ENCODE assay signal across 10 mouse cellular contexts in the genomic region with DNA sequence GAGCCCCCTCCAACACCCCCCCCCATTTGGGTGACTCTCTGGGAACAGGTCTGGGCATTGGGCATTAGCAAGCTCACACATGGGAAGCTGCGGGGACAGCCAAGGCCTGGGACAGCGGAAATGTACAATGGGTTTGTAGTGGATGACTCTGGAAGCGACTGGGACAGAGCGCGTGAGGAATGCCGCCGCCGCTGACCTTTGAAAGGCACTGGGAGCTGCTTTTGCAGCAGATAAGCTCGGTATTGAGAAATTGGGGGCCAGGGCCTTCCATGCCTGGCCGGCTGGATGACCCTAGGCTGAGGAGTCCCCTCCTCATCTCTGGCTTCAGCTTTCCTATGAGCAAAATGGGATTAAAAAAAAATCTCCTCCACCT. TPM values are rescaled to one million over a fixed set of nuclear protein-coding genes. Genes with fewer than 3 reads are reported as not detected.
DNase-seq lines count a peak whose midpoint lies in the region; ATAC-seq lines count a peak whose summit lies in the region.
"Had no signal": no experiment of that assay in that cellular context is flagged by ENCODE, and none has a peak within 500 bp of the region (broad histone marks: within the 10 kb centered on the region; RNA-seq: fewer than 3 reads in every experiment).

No protein-coding gene starts in this region.

- WGBS in midbrain, embryonic 10.5 days = 25% methylated on average over 10 of the region's 10 CpGs
- 24% methylated on average over 10 of the region's 10 CpGs for WGBS in midbrain, embryonic 16.5 days
- 50% methylated on average over 10 of the region's 10 CpGs for WGBS in embryonic facial prominence, embryonic 14.5 days
- WGBS in limb, embryonic 10.5 days = 66% methylated on average over 10 of the region's 10 CpGs
- 42% methylated on average over 10 of the region's 10 CpGs for WGBS in stomach, embryonic 16.5 days

- peak; percentile 46 for DNase-seq in midbrain, embryonic 10.5 days (ENCODE audit: low spot score)
- DNase-seq in embryonic facial prominence, embryonic 14.5 days (ENCODE audit: low spot score) = no peak
- DNase-seq in limb, embryonic 10.5 days (ENCODE audit: low spot score) = no peak
- no peak for DNase-seq in urinary bladder, postnatal 36 days (ENCODE audit: low spot score in 2 of 2)
- no peak for DNase-seq in gastrocnemius, adult 18-20 months (ENCODE audit: low spot score)
- no peak for DNase-seq in retina, postnatal 1 day

- peaks cover 30% of the 10 kb centered on the region for H3K36me3 ChIP-seq in midbrain, embryonic 10.5 days
- H3K36me3 ChIP-seq in midbrain, embryonic 16.5 days (ENCODE audit: control insufficient read depth, insufficient read depth, low read length) = no peaks in the 10 kb centered on the region
- H3K36me3 ChIP-seq in embryonic facial prominence, embryonic 14.5 days (ENCODE audit: control insufficient read depth, insufficient read depth, low read length) = no peaks in the 10 kb centered on the region
- peaks cover 34% of the 10 kb centered on the region for H3K36me3 ChIP-seq in limb, embryonic 10.5 days
- no peaks in the 10 kb centered on the region for H3K36me3 ChIP-seq in stomach, embryonic 16.5 days (ENCODE audit: control insufficient read depth, insufficient read depth, low read length)
- H3K36me3 ChIP-seq: neural tube, embryonic 13.5 days had no signal

- H3K4me1 ChIP-seq in midbrain, embryonic 10.5 days = peaks cover 81% of the 10 kb centered on the region
- H3K4me1 ChIP-seq in midbrain, embryonic 16.5 days (ENCODE audit: control insufficient read depth, insufficient read depth, low read length) = peaks cover 27% of the 10 kb centered on the region
- H3K4me1 ChIP-seq in embryonic facial prominence, embryonic 14.5 days (ENCODE audit: control insufficient read depth, insufficient read depth, low read length) = peaks cover 32% of the 10 kb centered on the region
- peaks cover 78% of the 10 kb centered on the region for H3K4me1 ChIP-seq in limb, embryonic 10.5 days
- peaks cover 62% of the 10 kb centered on the region for H3K4me1 ChIP-seq in stomach, embryonic 16.5 days (ENCODE audit: control insufficient read depth, insufficient read depth, low read length)

- no peak overlapping the region for H3K4me2 ChIP-seq in midbrain, embryonic 16.5 days (ENCODE audit: low read length)
- H3K4me2 ChIP-seq in embryonic facial prominence, embryonic 14.5 days (ENCODE audit: low read depth, low read length) = peak overlapping the region; percentile 15; the same call in 1 of the 2 replicates
- no peak overlapping the region for H3K4me2 ChIP-seq in stomach, embryonic 16.5 days (ENCODE audit: low read depth, low read length)
- H3K4me2 ChIP-seq: neural tube, embryonic 13.5 days had no signal

- peak overlapping the region; percentile 26 for H3K4me3 ChIP-seq in midbrain, embryonic 10.5 days
- H3K4me3 ChIP-seq in midbrain, embryonic 16.5 days (ENCODE audit: low read depth, low read length) = no peak overlapping the region
- no peak overlapping the region for H3K4me3 ChIP-seq in embryonic facial prominence, embryonic 14.5 days (ENCODE audit: low read depth, low read length)
- H3K4me3 ChIP-seq in limb, embryonic 10.5 days = no peak overlapping the region
- no peak overlapping the region for H3K4me3 ChIP-seq in stomach, embryonic 16.5 days (replicated peaks; ENCODE audit: low read length)
- H3K4me3 ChIP-seq: erythroblast, embryonic 14.5 days; neural tube, embryonic 13.5 days had no signal

- H3K27me3 ChIP-seq in midbrain, embryonic 10.5 days (ENCODE audit: low read depth, poor library complexity, severe bottlenecking) = peaks cover 28% of the 10 kb centered on the region
- H3K27me3 ChIP-seq in midbrain, embryonic 16.5 days (ENCODE audit: control insufficient read depth, insufficient read depth, low read depth, low read length) = no peaks in the 10 kb centered on the region
- no peaks in the 10 kb centered on the region for H3K27me3 ChIP-seq in embryonic facial prominence, embryonic 14.5 days (replicated peaks; ENCODE audit: control insufficient read depth, insufficient read depth, low read length)
- peaks cover 11% of the 10 kb centered on the region for H3K27me3 ChIP-seq in limb, embryonic 10.5 days (ENCODE audit: low read depth, poor library complexity, severe bottlenecking)
- no peaks in the 10 kb centered on the region for H3K27me3 ChIP-seq in stomach, embryonic 16.5 days (ENCODE audit: control insufficient read depth, insufficient read depth, low read length)
- H3K27me3 ChIP-seq: neural tube, embryonic 13.5 days had no signal

- H3K9ac ChIP-seq in midbrain, embryonic 16.5 days (ENCODE audit: low read depth, low read length) = no peak overlapping the region
- no peak overlapping the region for H3K9ac ChIP-seq in embryonic facial prominence, embryonic 14.5 days (ENCODE audit: low read depth, low read length)
- peak overlapping the region; percentile 34; the same call in 1 of the 2 replicates for H3K9ac ChIP-seq in stomach, embryonic 16.5 days (ENCODE audit: low read length)
- H3K9ac ChIP-seq: neural tube, embryonic 13.5 days had no signal

- H3K27ac ChIP-seq in midbrain, embryonic 10.5 days (replicated peaks) = peak overlapping the region; percentile 87
- H3K27ac ChIP-seq in midbrain, embryonic 16.5 days (ENCODE audit: low read length) = no peak overlapping the region
- peak overlapping the region; percentile 39 for H3K27ac ChIP-seq in embryonic facial prominence, embryonic 14.5 days (replicated peaks; ENCODE audit: low read depth, low read length)
- H3K27ac ChIP-seq in limb, embryonic 10.5 days = 0 out of 2 replicates have a peak overlapping the region, but pooled peaks have one; percentile 4
- H3K27ac ChIP-seq in stomach, embryonic 16.5 days (ENCODE audit: low read length) = peak overlapping the region; percentile 68
- H3K27ac ChIP-seq: neural tube, embryonic 13.5 days had no signal

- ATAC-seq in midbrain, embryonic 16.5 days = no peak
- peak; percentile 1; the same call in 1 of the 2 replicates for ATAC-seq in embryonic facial prominence, embryonic 14.5 days (ENCODE audit: low read depth)
- ATAC-seq in stomach, embryonic 16.5 days (ENCODE audit: insufficient read depth, low FRiP score) = no peak

- no peaks in the 10 kb centered on the region for H3K9me3 ChIP-seq in midbrain, embryonic 10.5 days (replicated peaks)
- H3K9me3 ChIP-seq in midbrain, embryonic 16.5 days (replicated peaks; ENCODE audit: control insufficient read depth, low read length, poor library complexity, severe bottlenecking) = no peaks in the 10 kb centered on the region
- H3K9me3 ChIP-seq in embryonic facial prominence, embryonic 14.5 days (ENCODE audit: control insufficient read depth, low read length) = no peaks in the 10 kb centered on the region
- no peaks in the 10 kb centered on the region for H3K9me3 ChIP-seq in limb, embryonic 10.5 days (replicated peaks)
- no peaks in the 10 kb centered on the region for H3K9me3 ChIP-seq in stomach, embryonic 16.5 days (replicated peaks; ENCODE audit: control insufficient read depth, low read length)
- H3K9me3 ChIP-seq: neural tube, embryonic 13.5 days had no signal

RNA-seq across cellular contexts. Expression of gene Epha2, which starts 8.7 kb away (rescaled TPM):
- polyA plus RNA-seq in midbrain, embryonic 10.5 days (2016; fragmentation: Nextera tagmentation; extraction: Ambion mirVana) = 3.6 and 3.7 TPM in 2 replicates
- polyA plus RNA-seq in midbrain, embryonic 16.5 days (2015; fragmentation: Nextera tagmentation; extraction: Ambion mirVana) = 0.94 and 1.0 TPM in 2 replicates
- polyA plus RNA-seq in embryonic facial prominence, embryonic 14.5 days (2014; fragmentation: Nextera tagmentation; extraction: Ambion mirVana) = 2.1 and 4.2 TPM in 2 replicates
- 4.6 and 5.6 TPM in 2 replicates for polyA plus RNA-seq in limb, embryonic 10.5 days (2016; fragmentation: Nextera tagmentation; extraction: Ambion mirVana)
- 9.5 and 12.1 TPM in 2 replicates for polyA plus RNA-seq in stomach, embryonic 16.5 days (2015; fragmentation: Nextera tagmentation; extraction: Ambion mirVana)
- 1 to 10 TPM; 1.6 to 2.9 TPM for total RNA-seq in gastrocnemius, adult 18-20 months (2021)
- polyA plus RNA-seq: erythroblast, embryonic 14.5 days had no signal

RNA-seq across cellular contexts. Expression of gene Fam131c, which starts 58.3 kb away (rescaled TPM):
- 0.70 and 1.2 TPM in 2 replicates for polyA plus RNA-seq in midbrain, embryonic 10.5 days (2016; fragmentation: Nextera tagmentation; extraction: Ambion mirVana)
- 39.5 and 50.1 TPM in 2 replicates for polyA plus RNA-seq in midbrain, embryonic 16.5 days (2015; fragmentation: Nextera tagmentation; extraction: Ambion mirVana)
- 2.2 and 2.9 TPM in 2 replicates for polyA plus RNA-seq in embryonic facial prominence, embryonic 14.5 days (2014; fragmentation: Nextera tagmentation; extraction: Ambion mirVana)
- polyA plus RNA-seq in limb, embryonic 10.5 days (2016; fragmentation: Nextera tagmentation; extraction: Ambion mirVana) = 0.14 and 0.29 TPM in 2 replicates
- 3.0 and 3.5 TPM in 2 replicates for polyA plus RNA-seq in stomach, embryonic 16.5 days (2015; fragmentation: Nextera tagmentation; extraction: Ambion mirVana)
- under 1 TPM; 0.16 to 0.31 TPM for total RNA-seq in gastrocnemius, adult 18-20 months (2021)
- polyA plus RNA-seq: erythroblast, embryonic 14.5 days had no signal
